Mouse (Mus musculus): ENCODE measurements around the gene Ankdd1a. TPM values are rescaled to one million over a fixed set of nuclear protein-coding genes. Genes with fewer than 3 reads are reported as not detected.

Ankdd1a gene
- polyA plus RNA-seq, 1 experiment from 2014 or later: 0.14 TPM

DNA sequence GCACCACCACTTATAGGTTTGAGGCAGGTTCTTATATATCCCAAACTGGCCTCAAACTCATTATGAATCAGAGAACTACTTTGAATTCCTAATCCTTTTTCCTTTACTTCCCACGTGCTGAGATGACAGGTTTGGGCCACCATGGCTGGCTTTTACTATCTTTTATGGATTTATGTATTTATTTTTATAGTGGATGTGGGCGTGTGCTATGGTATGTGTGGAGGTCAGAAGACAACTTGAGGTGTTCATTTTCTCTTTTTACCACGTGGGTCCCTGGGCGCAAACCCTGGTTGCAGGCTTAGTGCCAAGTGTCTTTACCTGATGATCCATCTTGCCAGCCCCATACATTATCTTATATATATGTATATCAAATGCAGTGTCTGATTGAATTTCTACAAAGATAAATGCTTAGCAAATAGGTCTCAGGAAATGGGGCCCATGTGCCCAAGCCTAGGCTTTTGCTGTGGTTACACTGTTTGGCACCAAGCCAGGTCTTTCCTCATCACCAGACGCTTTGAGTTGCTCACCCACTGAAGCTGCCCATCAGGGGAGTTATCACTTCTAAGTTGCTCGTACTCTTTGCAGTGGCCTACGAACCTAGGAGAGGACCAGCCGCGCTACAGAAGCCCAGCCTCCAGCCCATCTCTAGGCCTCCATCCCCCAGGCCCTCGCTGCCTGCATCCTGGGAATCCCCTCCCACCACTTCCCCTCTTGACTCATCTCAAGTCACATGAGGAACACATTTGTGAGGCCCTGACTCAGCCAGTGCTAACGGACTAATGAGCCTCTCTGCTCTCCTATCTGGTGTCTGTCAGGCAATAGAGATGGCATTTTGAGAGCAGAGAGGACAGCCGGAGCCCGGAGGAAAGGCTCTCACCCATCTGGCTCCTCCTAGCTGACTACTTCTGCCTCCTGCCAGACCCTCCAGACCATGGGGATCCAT, 21.4 kb upstream of the Ankdd1a start:
- H3K4me3 ChIP-seq (replicated peaks): no peak overlapping the region
- H3K27me3 ChIP-seq (replicated peaks): no peaks in the 10 kb centered on the region
- H3K4me1 ChIP-seq: peaks cover 18% of the 10 kb centered on the region; the same call in 1 of the 2 replicates
- ATAC-seq (ENCODE audit: insufficient read depth, low FRiP score, low read depth): peak; percentile 25; the same call in 1 of the 2 replicates
- H3K36me3 ChIP-seq: no peaks in the 10 kb centered on the region
- peak overlapping the region; percentile 72 for H3K27ac ChIP-seq
- no peaks in the 10 kb centered on the region for H3K9me3 ChIP-seq
- no peak overlapping the region for H3K4me2 ChIP-seq
- WGBS: 51% methylated on average over 13 of the region's 13 CpGs
- H3K9ac ChIP-seq: no peak overlapping the region

DNA sequence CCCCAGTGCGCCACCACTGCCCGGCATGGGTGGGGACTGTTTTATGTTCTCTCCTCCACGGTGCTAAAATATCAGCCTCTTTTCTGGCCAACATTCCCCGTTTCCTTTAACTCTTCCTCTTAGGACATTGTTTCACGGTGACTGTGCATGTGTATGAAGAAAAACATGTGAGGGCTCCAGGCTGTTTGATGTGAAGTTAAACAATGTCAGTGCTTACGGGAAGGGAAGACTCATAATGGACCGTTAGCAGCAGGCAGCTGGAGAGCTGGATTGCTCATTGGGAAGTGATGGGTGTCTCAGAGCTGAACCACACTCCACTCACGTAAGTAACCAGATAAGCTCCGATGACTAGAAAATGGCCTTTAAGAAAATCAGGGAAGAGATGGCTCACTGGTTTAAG, 19.7 kb upstream of the Ankdd1a start:
- H3K4me3 ChIP-seq (replicated peaks): no peak overlapping the region
- no peak overlapping the region for H3K9ac ChIP-seq
- 58% methylated on average over 9 of the region's 9 CpGs for WGBS
- no peak for ATAC-seq (ENCODE audit: insufficient read depth, low FRiP score, low read depth)
- H3K27ac ChIP-seq: peak overlapping the region; percentile 21; the same call in 1 of the 2 replicates
- H3K36me3 ChIP-seq: no peaks in the 10 kb centered on the region
- no peak overlapping the region for H3K4me2 ChIP-seq
- no peaks in the 10 kb centered on the region for H3K9me3 ChIP-seq
- peaks cover 7% of the 10 kb centered on the region; the same call in 1 of the 2 replicates for H3K4me1 ChIP-seq
- no peaks in the 10 kb centered on the region for H3K27me3 ChIP-seq (replicated peaks)

DNA sequence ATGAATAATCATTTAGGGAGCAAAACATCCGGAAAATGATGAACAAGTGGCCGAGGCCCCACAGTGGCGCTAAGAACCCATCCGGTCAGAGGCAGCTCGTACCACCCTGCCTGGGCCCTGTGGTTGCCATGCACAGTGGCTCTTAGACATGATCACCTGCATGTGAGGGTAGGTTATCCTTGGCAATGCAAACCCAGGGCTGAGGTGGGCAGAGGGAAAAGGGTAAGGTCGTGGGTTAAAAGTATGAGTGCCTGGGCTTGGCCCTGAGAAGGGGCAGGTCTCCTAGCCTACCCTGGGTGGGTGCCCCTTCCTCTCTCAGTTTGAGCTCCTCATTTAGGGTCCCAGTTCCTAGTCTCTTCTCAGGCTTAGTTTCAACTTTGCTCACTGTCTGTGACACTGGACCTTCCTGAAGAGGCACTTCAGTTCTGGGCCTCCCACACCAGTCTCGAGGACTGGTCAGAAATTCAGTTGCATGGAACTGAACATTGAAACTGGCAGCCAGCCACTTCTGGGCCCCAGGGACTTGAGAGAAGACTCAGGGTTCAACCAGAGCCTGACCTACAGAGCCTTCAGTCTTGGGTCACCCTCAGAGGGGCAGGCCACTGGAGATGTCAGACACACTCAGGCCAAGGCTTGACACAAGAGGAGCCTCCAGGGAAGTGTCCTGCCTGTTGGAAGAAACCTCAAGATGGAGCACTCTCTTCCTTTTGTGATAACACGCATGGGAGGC, 18.1 kb upstream of the Ankdd1a start:
- Histone ChIP-seq H3K4me1 (peaks cover 7% of the 10 kb centered on the region; the same call in 1 of the 2 replicates), H3K9ac (no peak overlapping the region), H3K36me3 (no peaks in the 10 kb centered on the region), H3K9me3 (no peaks in the 10 kb centered on the region), H3K27me3 (replicated peaks) (no peaks in the 10 kb centered on the region), H3K4me2 (no peak overlapping the region), H3K27ac (no peak overlapping the region), H3K4me3 (replicated peaks) (no peak overlapping the region)
- 84% methylated on average over 8 of the region's 8 CpGs for WGBS
- ATAC-seq (ENCODE audit: insufficient read depth, low FRiP score, low read depth): no peak

DNA sequence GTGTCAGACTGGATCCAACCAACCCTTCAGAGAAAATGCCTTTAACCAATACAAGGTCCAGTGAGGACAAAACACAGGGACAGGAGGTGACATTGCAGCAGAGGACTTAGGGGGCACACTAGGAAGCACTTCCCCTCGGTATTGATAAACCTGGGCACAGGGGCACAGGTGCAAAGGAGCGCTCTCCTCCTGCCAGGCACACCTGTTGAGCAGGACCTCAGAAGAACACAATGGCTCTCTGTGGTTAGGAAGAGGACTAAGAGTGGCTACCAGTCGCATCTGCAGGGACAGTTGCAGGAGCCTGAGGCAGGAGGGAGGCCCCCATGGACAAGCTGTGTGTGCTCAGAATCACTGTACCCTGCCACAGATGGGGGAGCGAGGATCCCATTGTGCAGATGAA, 16.5 kb upstream of the Ankdd1a start:
- Histone ChIP-seq H3K27ac (no peak overlapping the region), H3K27me3 (replicated peaks) (no peaks in the 10 kb centered on the region), H3K9me3 (no peaks in the 10 kb centered on the region), H3K4me3 (replicated peaks) (no peak overlapping the region), H3K4me2 (no peak overlapping the region), H3K4me1 (peaks cover 1% of the 10 kb centered on the region; the same call in 1 of the 2 replicates), H3K9ac (no peak overlapping the region), H3K36me3 (no peaks in the 10 kb centered on the region)
- no peak for ATAC-seq (ENCODE audit: insufficient read depth, low FRiP score, low read depth)
- WGBS: 74% methylated on average over 4 of the region's 4 CpGs

DNA sequence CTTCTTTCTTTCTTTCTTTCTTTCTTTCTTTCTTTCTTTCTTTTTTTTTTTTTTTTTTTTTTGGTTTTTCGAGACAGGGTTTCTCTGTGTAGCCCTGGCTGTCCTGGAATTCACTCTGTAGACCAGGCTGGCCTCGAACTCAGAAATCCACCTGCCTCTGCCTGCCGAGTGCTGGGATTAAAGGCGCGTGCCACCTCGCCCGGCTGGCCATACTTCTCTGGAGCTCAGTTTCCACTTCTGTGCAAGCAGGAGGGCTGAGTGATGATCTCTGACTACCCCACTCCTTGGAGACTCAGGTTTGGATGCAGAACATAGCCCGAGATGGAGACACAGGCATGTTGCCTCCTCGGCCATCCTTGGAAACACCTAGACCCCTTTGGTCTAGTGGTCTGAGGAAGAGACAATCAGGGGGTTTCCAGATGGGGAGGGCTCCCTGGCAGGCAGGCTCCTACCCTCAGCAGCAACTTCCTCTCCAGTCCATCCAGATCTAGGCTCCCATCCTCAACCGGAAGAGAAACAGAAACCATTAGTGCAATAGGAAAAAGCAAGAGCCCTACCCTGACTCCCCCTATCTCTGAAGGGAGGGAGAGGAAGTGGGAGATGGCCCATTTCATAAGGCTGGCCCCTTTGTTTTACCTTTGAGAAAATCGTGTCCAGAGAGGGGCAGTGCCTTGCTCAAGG, 15.9 kb upstream of the Ankdd1a start:
- Histone ChIP-seq H3K4me1 (no peaks in the 10 kb centered on the region), H3K4me3 (replicated peaks) (no peak overlapping the region), H3K9ac (no peak overlapping the region), H3K36me3 (no peaks in the 10 kb centered on the region), H3K27me3 (replicated peaks) (no peaks in the 10 kb centered on the region), H3K27ac (no peak overlapping the region), H3K4me2 (no peak overlapping the region), H3K9me3 (no peaks in the 10 kb centered on the region)
- ATAC-seq (ENCODE audit: insufficient read depth, low FRiP score, low read depth): no peak
- 76% methylated on average over 11 of the region's 11 CpGs for WGBS

DNA sequence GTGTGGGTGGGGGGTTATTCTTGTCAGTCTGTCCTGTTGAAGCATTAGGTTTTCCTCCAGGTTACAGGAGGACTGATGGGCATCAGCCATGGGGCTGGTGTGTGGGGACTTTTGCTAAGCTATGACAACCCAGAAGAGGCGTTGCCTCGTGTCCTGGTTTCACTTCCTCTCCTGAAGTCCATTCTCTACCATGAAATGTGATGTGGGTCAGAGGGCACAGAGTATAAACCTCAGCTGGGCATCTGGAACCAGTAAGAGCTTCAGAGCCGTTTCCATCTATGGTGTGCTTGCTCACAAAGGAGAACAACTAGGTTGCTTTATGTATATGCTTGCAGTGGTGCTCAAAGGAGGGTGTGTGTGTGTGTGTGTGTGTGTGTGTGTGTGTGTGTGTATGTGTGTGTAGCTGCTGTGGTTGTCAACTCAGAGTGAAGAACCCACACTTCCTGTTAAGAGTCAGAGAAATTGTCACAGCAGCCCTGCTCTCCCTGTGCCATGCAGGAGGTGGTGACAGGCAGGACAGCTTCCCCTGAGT, 15.3 kb upstream of the Ankdd1a start:
- Histone ChIP-seq H3K9ac (no peak overlapping the region), H3K27me3 (replicated peaks) (no peaks in the 10 kb centered on the region), H3K4me3 (replicated peaks) (no peak overlapping the region), H3K9me3 (no peaks in the 10 kb centered on the region), H3K4me1 (no peaks in the 10 kb centered on the region), H3K27ac (no peak overlapping the region), H3K36me3 (no peaks in the 10 kb centered on the region), H3K4me2 (no peak overlapping the region)
- ATAC-seq (ENCODE audit: insufficient read depth, low FRiP score, low read depth): no peak
- 60% methylated on average over 3 of the region's 3 CpGs for WGBS

DNA sequence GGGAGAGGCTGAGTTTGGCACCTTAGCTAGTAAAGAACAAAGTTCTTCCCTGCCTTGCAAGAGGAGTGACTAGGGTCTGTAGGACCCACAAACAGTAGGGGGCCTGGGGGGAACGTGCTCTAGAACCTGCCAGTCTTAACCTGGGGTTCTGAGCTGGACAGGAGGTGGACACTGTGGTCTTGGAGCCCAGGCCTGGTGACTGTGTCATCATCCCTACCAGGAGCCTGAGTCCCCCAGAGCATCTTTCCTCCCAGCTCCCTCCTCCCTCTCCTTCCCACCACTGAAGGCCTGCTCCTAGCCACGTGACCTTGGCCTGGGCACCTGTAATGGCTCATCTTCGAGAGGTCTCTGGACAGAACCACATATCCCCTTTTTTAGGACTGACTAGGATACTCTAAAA, 14.1 kb upstream of the Ankdd1a start:
- no peak overlapping the region for H3K4me2 ChIP-seq
- no peaks in the 10 kb centered on the region for H3K9me3 ChIP-seq
- H3K36me3 ChIP-seq: no peaks in the 10 kb centered on the region
- no peak overlapping the region for H3K9ac ChIP-seq
- no peaks in the 10 kb centered on the region for H3K27me3 ChIP-seq (replicated peaks)
- no peak overlapping the region for H3K4me3 ChIP-seq (replicated peaks)
- WGBS: 90% methylated on average over 3 of the region's 3 CpGs
- no peak overlapping the region for H3K27ac ChIP-seq
- ATAC-seq (ENCODE audit: insufficient read depth, low FRiP score, low read depth): no peak
- H3K4me1 ChIP-seq: no peaks in the 10 kb centered on the region

DNA sequence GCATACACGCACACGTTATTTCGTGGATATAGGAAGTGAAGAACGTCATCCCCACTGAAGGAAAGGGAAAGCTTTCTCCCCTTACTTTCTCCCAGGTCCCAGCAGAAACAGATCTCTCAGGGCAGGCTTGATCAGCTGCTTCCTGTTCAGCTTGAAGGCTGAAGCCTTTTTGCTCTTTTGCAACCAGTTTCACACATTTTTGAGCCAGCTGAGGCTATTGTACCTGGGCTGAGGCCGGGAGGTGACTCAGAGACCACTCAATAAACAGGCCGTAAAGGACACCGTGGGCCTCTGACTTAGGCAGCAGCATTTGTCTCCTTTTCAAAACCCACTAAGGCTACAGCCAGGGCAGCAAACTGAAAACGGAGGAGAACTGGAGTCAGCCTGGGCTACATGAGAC, 13.0 kb upstream of the Ankdd1a start:
- WGBS: 66% methylated on average over 8 of the region's 8 CpGs
- no peaks in the 10 kb centered on the region for H3K36me3 ChIP-seq
- no peak overlapping the region for H3K9ac ChIP-seq
- H3K27ac ChIP-seq: no peak overlapping the region; the same call in 1 of the 2 replicates
- no peaks in the 10 kb centered on the region for H3K9me3 ChIP-seq
- no peak overlapping the region for H3K4me2 ChIP-seq
- H3K4me3 ChIP-seq (replicated peaks): no peak overlapping the region
- no peaks in the 10 kb centered on the region for H3K27me3 ChIP-seq (replicated peaks)
- ATAC-seq (ENCODE audit: insufficient read depth, low FRiP score, low read depth): no peak
- 0 out of 2 replicates have a peak, but pooled peaks cover 4% of the 10 kb centered on the region for H3K4me1 ChIP-seq

DNA sequence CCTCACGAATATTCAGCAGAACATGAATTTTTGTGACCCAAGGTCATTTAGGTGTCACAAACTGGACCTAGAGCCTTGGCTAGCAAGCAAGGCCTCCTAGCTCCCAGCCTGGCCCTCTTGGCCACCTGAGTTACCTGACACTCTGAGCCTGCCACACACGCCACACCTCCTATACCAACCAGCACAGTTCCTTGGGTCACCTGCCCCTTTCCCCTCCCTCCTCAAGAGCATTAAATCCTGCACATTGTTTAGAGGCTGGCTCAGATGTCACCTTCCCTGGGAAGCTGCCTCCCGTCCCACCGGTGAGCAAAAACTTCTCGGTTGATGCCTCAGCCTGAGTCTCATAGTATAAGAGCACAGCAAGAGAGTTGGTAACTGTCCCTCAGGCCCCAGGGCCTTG, 11.3 kb upstream of the Ankdd1a start:
- H3K4me2 ChIP-seq: no peak overlapping the region
- no peaks in the 10 kb centered on the region for H3K36me3 ChIP-seq
- H3K9ac ChIP-seq: no peak overlapping the region
- 0 out of 2 replicates have a peak, but pooled peaks cover 4% of the 10 kb centered on the region for H3K4me1 ChIP-seq
- H3K27me3 ChIP-seq (replicated peaks): no peaks in the 10 kb centered on the region
- H3K4me3 ChIP-seq (replicated peaks): no peak overlapping the region
- H3K27ac ChIP-seq: no peak overlapping the region
- ATAC-seq (ENCODE audit: insufficient read depth, low FRiP score, low read depth): no peak
- 72% methylated on average over 5 of the region's 5 CpGs for WGBS
- H3K9me3 ChIP-seq: no peaks in the 10 kb centered on the region

DNA sequence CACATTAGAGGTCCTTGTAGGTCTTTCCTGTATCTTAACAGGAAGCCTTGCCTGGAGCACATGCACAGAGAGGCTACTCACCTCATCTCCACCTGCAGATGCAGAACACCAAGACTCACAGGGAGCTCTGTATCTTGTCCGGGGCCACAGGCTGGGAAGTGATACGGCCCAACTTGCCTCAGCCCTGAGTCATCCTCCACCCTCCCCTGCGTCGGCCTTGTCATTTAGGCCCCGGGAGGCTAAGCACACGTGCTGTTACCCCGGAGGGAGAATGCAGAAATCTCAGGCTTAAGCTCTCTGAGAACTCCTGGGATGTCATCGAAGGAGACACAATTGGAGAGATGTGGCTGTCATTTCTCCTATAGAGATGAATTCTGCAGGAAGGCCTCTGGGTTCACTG, 9.7 kb upstream of the Ankdd1a start:
- peak; percentile 68; the same call in 1 of the 2 replicates for ATAC-seq (ENCODE audit: insufficient read depth, low FRiP score, low read depth)
- Histone ChIP-seq H3K27me3 (replicated peaks) (no peaks in the 10 kb centered on the region), H3K27ac (no peak overlapping the region), H3K4me3 (replicated peaks) (no peak overlapping the region), H3K4me2 (no peak overlapping the region), H3K9me3 (no peaks in the 10 kb centered on the region), H3K9ac (no peak overlapping the region), H3K36me3 (no peaks in the 10 kb centered on the region), H3K4me1 (0 out of 2 replicates have a peak, but pooled peaks cover 4% of the 10 kb centered on the region)
- WGBS: 63% methylated on average over 8 of the region's 8 CpGs

DNA sequence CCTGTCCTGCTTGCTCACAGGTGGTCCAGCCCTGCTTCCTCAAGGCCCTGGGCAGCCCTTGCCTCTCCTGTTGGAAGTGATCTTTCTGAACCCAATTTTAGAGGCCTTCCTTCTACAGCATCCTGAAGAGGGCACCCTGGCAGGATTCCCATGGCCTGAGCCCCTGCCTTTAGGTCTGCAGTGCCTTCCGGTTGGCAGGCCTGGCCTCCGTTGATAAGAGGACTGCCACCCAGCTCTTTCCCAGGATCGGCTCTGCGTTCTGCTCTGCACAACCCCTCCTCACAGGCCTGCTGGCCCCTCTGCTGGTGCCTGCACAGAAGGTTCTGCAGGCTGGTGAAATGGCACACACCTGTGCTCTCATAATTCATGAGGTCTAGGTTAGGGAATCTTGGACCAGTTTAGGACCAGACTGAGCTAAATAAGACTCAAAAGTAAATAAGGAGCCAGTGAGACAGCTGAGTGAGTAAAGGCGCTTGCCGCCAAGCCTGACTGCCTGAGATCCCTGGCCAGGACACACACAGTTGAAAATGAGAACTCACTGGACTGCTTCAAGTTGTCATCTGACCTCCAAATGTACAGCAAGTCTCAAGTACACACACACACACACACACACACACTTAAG, 8.5 kb upstream of the Ankdd1a start:
- no peak overlapping the region for H3K27ac ChIP-seq
- 64% methylated on average over 6 of the region's 6 CpGs for WGBS
- H3K9ac ChIP-seq: no peak overlapping the region
- peak; percentile 71; the same call in 1 of the 2 replicates for ATAC-seq (ENCODE audit: insufficient read depth, low FRiP score, low read depth)
- no peak overlapping the region for H3K4me3 ChIP-seq (replicated peaks)
- H3K27me3 ChIP-seq (replicated peaks): no peaks in the 10 kb centered on the region
- no peaks in the 10 kb centered on the region for H3K9me3 ChIP-seq
- H3K4me2 ChIP-seq: no peak overlapping the region
- H3K36me3 ChIP-seq: no peaks in the 10 kb centered on the region
- 0 out of 2 replicates have a peak, but pooled peaks cover 7% of the 10 kb centered on the region for H3K4me1 ChIP-seq

Data from stomach, embryonic 15.5 days (tissue).